Mouse (Mus musculus): ENCODE data around the gene Nr0b2. TPM values are rescaled to one million over a fixed set of nuclear protein-coding genes. Genes with fewer than 3 reads are reported as not detected.

Nr0b2 gene
- polyA plus RNA-seq, 1 experiment from 2014 or later: 22.3 TPM

GRCm38 (mm10) chr4:133596084-133596483, 42.9 kb downstream of the Nr0b2 start:
- no peak for ATAC-seq (replicated peaks; ENCODE audit: extremely low read depth, insufficient read depth, low FRiP score)
- Histone ChIP-seq H3K36me3 (ENCODE audit: control insufficient read depth, insufficient read depth) (peaks cover 5% of the 10 kb centered on the region), H3K4me1 (ENCODE audit: control insufficient read depth, insufficient read depth, low read length) (peaks cover 8% of the 10 kb centered on the region), H3K4me2 (ENCODE audit: low read depth, low read length) (no peak overlapping the region), H3K9ac (ENCODE audit: low read length) (no peak overlapping the region), H3K9me3 (replicated peaks; ENCODE audit: control insufficient read depth, low read length) (no peaks in the 10 kb centered on the region), H3K27ac (ENCODE audit: low read length) (no peak overlapping the region), H3K4me3 (ENCODE audit: low read length) (no peak overlapping the region), H3K27me3 (ENCODE audit: control insufficient read depth, insufficient read depth, low read length) (peaks cover 6% of the 10 kb centered on the region; the same call in 1 of the 2 replicates)
- 71% methylated on average over 6 of the region's 6 CpGs for WGBS

- H3K9me3 ChIP-seq (replicated peaks; ENCODE audit: control insufficient read depth, low read length): no peaks in the 10 kb centered on the region
- WGBS: 47% methylated on average over 4 of the region's 4 CpGs
- H3K27me3 ChIP-seq (ENCODE audit: control insufficient read depth, insufficient read depth, low read length): peaks cover 23% of the 10 kb centered on the region
- no peak overlapping the region for H3K4me3 ChIP-seq (ENCODE audit: low read length)
- H3K9ac ChIP-seq (ENCODE audit: low read length): no peak overlapping the region
- H3K4me1 ChIP-seq (ENCODE audit: control insufficient read depth, insufficient read depth, low read length): peaks cover 8% of the 10 kb centered on the region
- H3K36me3 ChIP-seq (ENCODE audit: control insufficient read depth, insufficient read depth): no peaks in the 10 kb centered on the region
- no peak overlapping the region for H3K4me2 ChIP-seq (ENCODE audit: low read depth, low read length)
- no peak for ATAC-seq (replicated peaks; ENCODE audit: extremely low read depth, insufficient read depth, low FRiP score)
- H3K27ac ChIP-seq (ENCODE audit: low read length): no peak overlapping the region
Observed at GRCm38 (mm10) chr4:133598616-133599015, 45.4 kb downstream of the Nr0b2 start.

GRCm38 (mm10) chr4:133599116-133599515, 45.9 kb downstream of the Nr0b2 start:
- 17% methylated on average over 7 of the region's 7 CpGs for WGBS
- no peaks in the 10 kb centered on the region; the same call in 1 of the 2 replicates for H3K36me3 ChIP-seq (ENCODE audit: control insufficient read depth, insufficient read depth)
- peak overlapping the region; percentile 72 for H3K4me2 ChIP-seq (ENCODE audit: low read depth, low read length)
- H3K9me3 ChIP-seq (replicated peaks; ENCODE audit: control insufficient read depth, low read length): no peaks in the 10 kb centered on the region
- peak overlapping the region; percentile 53 for H3K4me3 ChIP-seq (ENCODE audit: low read length)
- no peak for ATAC-seq (replicated peaks; ENCODE audit: extremely low read depth, insufficient read depth, low FRiP score)
- H3K27ac ChIP-seq (ENCODE audit: low read length): peak overlapping the region; percentile 32
- H3K9ac ChIP-seq (ENCODE audit: low read length): peak overlapping the region; percentile 58
- H3K4me1 ChIP-seq (ENCODE audit: control insufficient read depth, insufficient read depth, low read length): peaks cover 8% of the 10 kb centered on the region
- peaks cover 23% of the 10 kb centered on the region for H3K27me3 ChIP-seq (ENCODE audit: control insufficient read depth, insufficient read depth, low read length)

- peak overlapping the region; percentile 53 for H3K4me3 ChIP-seq (ENCODE audit: low read length)
- H3K9ac ChIP-seq (ENCODE audit: low read length): peak overlapping the region; percentile 58
- H3K36me3 ChIP-seq (ENCODE audit: control insufficient read depth, insufficient read depth): peaks cover 2% of the 10 kb centered on the region; the same call in 1 of the 2 replicates
- no peak overlapping the region for H3K27ac ChIP-seq (ENCODE audit: low read length)
- H3K4me1 ChIP-seq (ENCODE audit: control insufficient read depth, insufficient read depth, low read length): peaks cover 8% of the 10 kb centered on the region
- H3K9me3 ChIP-seq (replicated peaks; ENCODE audit: control insufficient read depth, low read length): no peaks in the 10 kb centered on the region
- peaks cover 23% of the 10 kb centered on the region for H3K27me3 ChIP-seq (ENCODE audit: control insufficient read depth, insufficient read depth, low read length)
- peak overlapping the region; percentile 72 for H3K4me2 ChIP-seq (ENCODE audit: low read depth, low read length)
- peak; percentile 96 for ATAC-seq (replicated peaks; ENCODE audit: extremely low read depth, insufficient read depth, low FRiP score)
- WGBS: under 1% methylated on average over 50 of the region's 50 CpGs
Observed at GRCm38 (mm10) chr4:133599571-133600073, 46.4 kb downstream of the Nr0b2 start.

DNA sequence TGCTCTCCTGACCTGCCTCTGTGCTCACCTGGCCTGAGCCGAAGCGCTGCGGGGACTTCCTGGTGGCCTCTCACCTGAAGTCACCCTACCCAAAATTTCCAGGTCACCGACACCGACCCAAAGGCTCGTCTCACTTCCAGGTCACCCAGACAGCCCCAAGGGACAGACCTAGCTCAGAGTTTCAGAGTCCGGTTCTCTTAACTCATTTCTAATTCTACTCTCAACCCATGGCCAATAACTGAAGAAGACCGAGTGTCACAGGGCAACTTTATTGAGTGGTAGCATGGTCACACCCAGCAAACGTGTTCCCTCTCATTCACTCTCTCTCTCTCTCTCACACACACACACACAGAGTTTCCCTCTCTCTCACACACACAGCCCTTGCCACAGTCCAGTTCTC, 47.1 kb downstream of the Nr0b2 start:
- Histone ChIP-seq H3K27me3 (ENCODE audit: control insufficient read depth, insufficient read depth, low read length) (peaks cover 23% of the 10 kb centered on the region), H3K9ac (ENCODE audit: low read length) (peak overlapping the region; percentile 58), H3K36me3 (ENCODE audit: control insufficient read depth, insufficient read depth) (peaks cover 2% of the 10 kb centered on the region; the same call in 1 of the 2 replicates), H3K4me2 (ENCODE audit: low read depth, low read length) (peak overlapping the region; percentile 72), H3K27ac (ENCODE audit: low read length) (no peak overlapping the region), H3K4me3 (ENCODE audit: low read length) (peak overlapping the region; percentile 53), H3K4me1 (ENCODE audit: control insufficient read depth, insufficient read depth, low read length) (peaks cover 8% of the 10 kb centered on the region), H3K9me3 (replicated peaks; ENCODE audit: control insufficient read depth, low read length) (no peaks in the 10 kb centered on the region)
- WGBS: 12% methylated on average over 9 of the region's 9 CpGs
- ATAC-seq (replicated peaks; ENCODE audit: extremely low read depth, insufficient read depth, low FRiP score): no peak

- Histone ChIP-seq H3K4me2 (ENCODE audit: low read depth, low read length) (peak within 1 kb of the TSS; percentile 55), H3K27ac (ENCODE audit: low read length) (no peak within 1 kb of the TSS), H3K9me3 (replicated peaks; ENCODE audit: control insufficient read depth, low read length) (no peaks in the 10 kb centered on the region), H3K9ac (ENCODE audit: low read length) (no peak within 1 kb of the TSS), H3K27me3 (ENCODE audit: control insufficient read depth, insufficient read depth, low read length) (peaks cover 23% of the 10 kb centered on the region), H3K4me3 (ENCODE audit: low read length) (peak within 1 kb of the TSS; percentile 36), H3K36me3 (ENCODE audit: control insufficient read depth, insufficient read depth) (peaks cover 3% of the 10 kb centered on the region; the same call in 1 of the 2 replicates), H3K4me1 (ENCODE audit: control insufficient read depth, insufficient read depth, low read length) (peaks cover 8% of the 10 kb centered on the region)
- no peak for ATAC-seq (replicated peaks; ENCODE audit: extremely low read depth, insufficient read depth, low FRiP score)
- 3% methylated on average over 16 of the region's 16 CpGs for WGBS
Observed at GRCm38 (mm10) chr4:133601721-133602218, 48.6 kb downstream of the Nr0b2 start, which contains the start of gene Sfn. Gene Sfn, minus strand, starts transcription at chr4:133602168.

DNA sequence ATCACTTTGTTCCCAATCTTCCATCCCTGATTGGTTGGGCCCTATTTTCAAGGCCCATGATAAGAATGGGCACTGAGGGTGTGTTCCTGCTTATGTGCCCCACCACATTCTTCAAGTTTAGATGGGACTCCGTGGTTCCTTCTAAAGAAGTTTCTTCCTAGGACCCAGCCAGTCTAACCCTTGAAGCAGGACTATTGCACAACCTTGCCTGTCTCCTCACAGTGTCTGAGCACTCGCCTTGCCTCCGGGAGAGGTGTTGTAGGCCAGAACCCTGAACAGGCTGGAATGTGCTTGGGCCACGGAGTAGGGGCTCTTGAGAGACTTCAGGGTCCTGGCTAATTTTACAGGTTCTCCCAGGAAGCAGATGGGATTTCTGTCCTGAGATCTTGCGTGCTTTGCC, 49.9 kb downstream of the Nr0b2 start:
- WGBS: 86% methylated on average over 5 of the region's 5 CpGs
- Histone ChIP-seq H3K4me1 (ENCODE audit: control insufficient read depth, insufficient read depth, low read length) (peaks cover 8% of the 10 kb centered on the region), H3K4me3 (ENCODE audit: low read length) (no peak overlapping the region), H3K4me2 (ENCODE audit: low read depth, low read length) (no peak overlapping the region), H3K27me3 (ENCODE audit: control insufficient read depth, insufficient read depth, low read length) (peaks cover 23% of the 10 kb centered on the region), H3K9me3 (replicated peaks; ENCODE audit: control insufficient read depth, low read length) (no peaks in the 10 kb centered on the region), H3K9ac (ENCODE audit: low read length) (no peak overlapping the region), H3K36me3 (ENCODE audit: control insufficient read depth, insufficient read depth) (peaks cover 5% of the 10 kb centered on the region; the same call in 1 of the 2 replicates), H3K27ac (ENCODE audit: low read length) (no peak overlapping the region)
- no peak for ATAC-seq (replicated peaks; ENCODE audit: extremely low read depth, insufficient read depth, low FRiP score)

GRCm38 (mm10) chr4:133604175-133604574, 51.0 kb downstream of the Nr0b2 start:
- Histone ChIP-seq H3K9me3 (replicated peaks; ENCODE audit: control insufficient read depth, low read length) (no peaks in the 10 kb centered on the region), H3K4me1 (ENCODE audit: control insufficient read depth, insufficient read depth, low read length) (peaks cover 6% of the 10 kb centered on the region), H3K9ac (ENCODE audit: low read length) (no peak overlapping the region), H3K4me2 (ENCODE audit: low read depth, low read length) (no peak overlapping the region), H3K27me3 (ENCODE audit: control insufficient read depth, insufficient read depth, low read length) (peaks cover 16% of the 10 kb centered on the region), H3K36me3 (ENCODE audit: control insufficient read depth, insufficient read depth) (peaks cover 9% of the 10 kb centered on the region; the same call in 1 of the 2 replicates), H3K4me3 (ENCODE audit: low read length) (no peak overlapping the region), H3K27ac (ENCODE audit: low read length) (no peak overlapping the region)
- ATAC-seq (replicated peaks; ENCODE audit: extremely low read depth, insufficient read depth, low FRiP score): no peak
- WGBS: 73% methylated on average over 7 of the region's 7 CpGs

- H3K4me2 ChIP-seq (ENCODE audit: low read depth, low read length): no peak overlapping the region
- peaks cover 16% of the 10 kb centered on the region for H3K27me3 ChIP-seq (ENCODE audit: control insufficient read depth, insufficient read depth, low read length)
- no peak overlapping the region for H3K4me3 ChIP-seq (ENCODE audit: low read length)
- ATAC-seq (replicated peaks; ENCODE audit: extremely low read depth, insufficient read depth, low FRiP score): no peak
- whole genome bisulfite sequencing: 70% methylated on average over 6 of the region's 6 CpGs
- H3K9ac ChIP-seq (ENCODE audit: low read length): no peak overlapping the region
- H3K36me3 ChIP-seq (ENCODE audit: control insufficient read depth, insufficient read depth): peaks cover 9% of the 10 kb centered on the region; the same call in 1 of the 2 replicates
- no peaks in the 10 kb centered on the region for H3K9me3 ChIP-seq (replicated peaks; ENCODE audit: control insufficient read depth, low read length)
- 0 out of 2 replicates have a peak overlapping the region, but pooled peaks have one; percentile 14 for H3K27ac ChIP-seq (ENCODE audit: low read length)
- H3K4me1 ChIP-seq (ENCODE audit: control insufficient read depth, insufficient read depth, low read length): 0 out of 2 replicates have a peak, but pooled peaks cover 3% of the 10 kb centered on the region
Observed at GRCm38 (mm10) chr4:133604856-133605255, 51.7 kb downstream of the Nr0b2 start.
